Mouse (Mus musculus) limb, embryonic 12.5 days (tissue): ENCODE results near the gene Itm2c. TPM values are rescaled to one million over a fixed set of nuclear protein-coding genes. Genes with fewer than 3 reads are reported as not detected.

Experiments used
- ATAC-seq: fragments of 200-750 bp; cut with Nextera tagmentation; 2 replicates; pipeline ENCODE4 v1.8.0; 2017; ENCODE audit warnings: low read depth, moderate TSS enrichment; ENCODE audit not compliant: insufficient number of reproducible peaks, insufficient read depth, low FRiP score, low TSS enrichment
- H3K27ac ChIP-seq: fragments of 300-500 bp; sonication (generic); 2 replicates; pipeline ENCODE4 v1.5.1; 2016; ENCODE audit warnings: mild to moderate bottlenecking, moderate library complexity
- H3K27me3 ChIP-seq: fragments of 300-500 bp; sonication (generic); 2 replicates; pipeline ENCODE4 v1.6.1; 2016; ENCODE audit warnings: mild to moderate bottlenecking, moderate library complexity
- H3K36me3 ChIP-seq: fragments of 300-500 bp; sonication (generic); 2 replicates; pipeline ENCODE4 v1.6.1; 2016; ENCODE audit warnings: mild to moderate bottlenecking, moderate library complexity
- H3K4me1 ChIP-seq: fragments of 300-500 bp; sonication (generic); replicated peaks from 2 replicates; pipeline ENCODE4 v1.6.1; 2016
- H3K4me2 ChIP-seq: fragments of 300-500 bp; sonication (generic); 2 replicates; pipeline ENCODE4 v1.6.1; 2016; ENCODE audit warnings: mild to moderate bottlenecking, moderate library complexity
- H3K4me3 ChIP-seq: fragments of 300-500 bp; sonication (generic); replicated peaks from 2 replicates; pipeline ENCODE4 v1.5.1; 2016; ENCODE audit warnings: mild to moderate bottlenecking
- H3K9ac ChIP-seq: fragments of 300-500 bp; sonication (generic); replicated peaks from 2 replicates; pipeline ENCODE4 v1.6.1; 2016; ENCODE audit warnings: mild to moderate bottlenecking, moderate library complexity
- H3K9me3 ChIP-seq: fragments of 300-500 bp; sonication (generic); 2 replicates; pipeline ENCODE4 v1.6.1; 2016; ENCODE audit warnings: mild to moderate bottlenecking, moderate library complexity
- WGBS: fragments of 180-500 bp; shearing (Covaris S2); methylation state at CpG from one replicate; pipeline ENCODE4 v1.1.7; 2016; 5-methylcytosine and 5-hydroxymethylcytosine counted together
- polyA plus RNA-seq: library from polyadenylated mRNA; unstranded; fragments of >200 nt; fragmentation: Nextera tagmentation; extraction: Ambion mirVana; gene quantifications from 2 replicates; pipeline ENCODE4 v1.2.1, GENCODE M21; 2016

Itm2c gene
- 214 TPM in 2 replicates for polyA plus RNA-seq

DNA sequence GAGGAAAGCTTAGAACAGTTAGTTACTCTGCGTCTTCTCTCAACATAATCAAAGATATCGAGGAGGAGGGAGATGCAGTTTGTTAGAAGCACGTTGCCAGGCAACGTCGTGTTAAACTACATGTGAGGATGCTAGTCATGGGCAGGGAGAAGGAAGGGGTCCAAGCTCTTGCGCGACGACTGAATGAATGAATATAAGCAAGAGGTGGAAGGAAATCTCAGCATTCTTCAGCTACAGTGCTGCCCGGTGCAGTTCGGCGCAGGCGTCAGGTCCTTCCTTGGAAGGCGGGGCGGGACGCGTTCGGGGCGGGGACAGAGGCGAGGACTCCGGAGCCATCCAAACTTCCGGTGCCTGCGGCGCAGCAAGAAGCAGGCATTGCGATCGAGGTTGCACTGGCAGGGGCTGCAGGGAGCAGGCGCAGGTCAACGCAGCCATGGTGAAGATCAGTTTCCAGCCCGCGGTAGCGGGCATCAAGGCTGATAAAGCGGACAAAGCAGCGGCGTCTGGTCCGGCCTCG, at the start of gene Itm2c:
Itm2c (plus strand) TSS at position 51 of the 517 bp plus-strand sequence.
- H3K9me3 ChIP-seq = no peaks in the 10 kb centered on the region
- H3K36me3 ChIP-seq = no peaks in the 10 kb centered on the region
- H3K4me1 ChIP-seq = peaks cover 44% of the 10 kb centered on the region
- peak within 1 kb of the TSS; percentile 74 for H3K4me2 ChIP-seq
- WGBS = 1% methylated on average over 35 of the region's 35 CpGs
- no peaks in the 10 kb centered on the region for H3K27me3 ChIP-seq
- peak within 1 kb of the TSS; percentile 95 for H3K27ac ChIP-seq
- H3K4me3 ChIP-seq = peak within 1 kb of the TSS; percentile 75
- peak; percentile 79 for ATAC-seq
- peak within 1 kb of the TSS; percentile 83 for H3K9ac ChIP-seq

DNA sequence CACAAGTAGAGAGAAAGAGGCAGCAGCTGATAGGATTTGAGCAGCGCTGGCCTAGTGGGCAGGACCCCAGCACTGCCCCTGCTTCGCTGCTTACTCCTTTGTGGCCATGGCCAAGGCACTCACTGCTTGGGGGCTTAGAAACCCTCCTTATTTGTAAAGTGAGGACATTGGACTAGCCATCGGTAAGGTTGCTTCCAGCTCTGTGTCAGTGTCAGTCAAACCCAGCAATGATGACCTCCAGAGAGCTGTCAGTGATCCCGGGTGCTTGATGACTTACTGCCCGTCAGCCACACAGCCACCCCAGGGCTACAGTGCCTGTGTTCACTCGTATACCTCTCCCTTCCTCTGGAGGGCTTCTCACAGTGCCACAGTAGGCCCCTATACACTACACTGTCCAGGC, 49.1 kb upstream of the Itm2c start:
- peaks cover 55% of the 10 kb centered on the region for H3K36me3 ChIP-seq

DNA sequence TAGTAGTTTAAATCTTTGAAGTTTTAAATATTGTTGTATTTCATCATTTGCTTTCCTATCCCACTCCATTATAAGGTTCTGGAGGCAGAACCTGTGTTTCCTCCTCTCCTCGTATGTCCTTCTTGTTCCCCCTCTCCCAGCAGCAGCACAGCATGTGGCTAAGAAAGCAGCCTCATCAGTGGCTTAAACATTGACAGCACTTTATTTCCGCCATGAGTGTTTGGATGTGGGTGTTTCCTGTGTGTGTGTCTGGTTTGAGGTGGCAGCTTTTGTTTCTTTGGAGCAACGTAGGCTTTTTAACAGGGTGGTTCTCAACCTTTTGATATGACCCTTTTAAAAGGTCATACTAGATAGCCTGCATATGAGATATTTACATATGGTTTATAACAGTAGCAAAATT, 48.6 kb upstream of the Itm2c start:
- Histone ChIP-seq H3K9me3 (no peaks in the 10 kb centered on the region), H3K4me2 (no peak overlapping the region), H3K9ac (no peak overlapping the region), H3K4me3 (no peak overlapping the region), H3K36me3 (peaks cover 59% of the 10 kb centered on the region), H3K27ac (no peak overlapping the region), H3K27me3 (no peaks in the 10 kb centered on the region), H3K4me1 (no peaks in the 10 kb centered on the region)
- no peak for ATAC-seq
- WGBS = 79% methylated on average over 3 of the region's 3 CpGs

More for the DNA sequence above, 49.1 kb upstream of the Itm2c start:
- Histone ChIP-seq H3K27ac (no peak overlapping the region), H3K4me1 (no peaks in the 10 kb centered on the region), H3K4me3 (no peak overlapping the region), H3K27me3 (no peaks in the 10 kb centered on the region), H3K9ac (no peak overlapping the region), H3K4me2 (no peak overlapping the region), H3K9me3 (no peaks in the 10 kb centered on the region)
- no peak for ATAC-seq
- WGBS = 81% methylated on average over 6 of the region's 6 CpGs

DNA sequence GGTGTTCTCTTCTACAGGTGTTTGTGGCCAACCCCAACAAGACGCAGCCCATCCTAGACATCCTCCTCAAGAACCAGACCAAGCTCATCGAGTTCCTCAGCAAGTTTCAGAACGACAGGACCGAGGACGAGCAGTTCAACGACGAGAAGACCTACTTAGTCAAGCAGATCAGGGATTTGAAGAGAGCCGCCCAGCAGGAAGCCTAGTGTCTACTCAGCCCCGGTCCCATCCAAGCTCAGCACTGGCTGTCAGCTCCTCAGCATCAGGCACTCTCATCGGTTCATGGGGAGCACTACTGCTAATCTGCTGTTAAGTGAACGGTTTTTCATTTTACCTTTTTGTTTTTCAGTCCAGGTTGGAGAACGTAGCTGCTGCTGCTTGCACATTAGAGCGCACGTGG, 45.1 kb upstream of the Itm2c start:
- H3K36me3 ChIP-seq = peaks cover 52% of the 10 kb centered on the region
- no peaks in the 10 kb centered on the region for H3K9me3 ChIP-seq
- H3K4me2 ChIP-seq = no peak overlapping the region
- H3K27me3 ChIP-seq = no peaks in the 10 kb centered on the region
- no peak overlapping the region for H3K9ac ChIP-seq
- H3K4me1 ChIP-seq = no peaks in the 10 kb centered on the region
- H3K27ac ChIP-seq = no peak overlapping the region
- no peak overlapping the region for H3K4me3 ChIP-seq
- WGBS = 95% methylated on average over 14 of the region's 14 CpGs
- ATAC-seq = no peak

DNA sequence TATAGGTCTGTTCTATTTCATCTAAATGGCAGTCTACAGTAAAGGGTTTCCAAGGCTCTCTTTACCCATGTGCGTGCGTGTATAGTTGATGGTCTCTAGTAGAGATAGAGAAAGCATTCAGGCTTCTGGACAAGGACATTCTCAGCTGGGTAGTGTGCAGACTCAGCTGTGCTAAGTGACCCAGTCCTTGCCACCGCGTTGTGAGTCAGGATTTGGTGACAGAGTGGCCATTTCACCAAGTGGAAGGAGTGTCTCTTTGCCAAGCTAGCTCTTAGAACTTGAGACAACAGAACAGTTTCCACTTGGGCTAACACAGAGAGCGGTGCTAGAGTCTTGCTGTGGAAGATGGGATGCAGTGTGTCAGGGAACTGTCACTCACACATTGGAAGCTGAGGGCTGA, 43.2 kb upstream of the Itm2c start:
- ATAC-seq = no peak
- H3K36me3 ChIP-seq = peaks cover 46% of the 10 kb centered on the region
- WGBS = 92% methylated on average over 5 of the region's 5 CpGs
- H3K4me1 ChIP-seq = no peaks in the 10 kb centered on the region
- H3K4me3 ChIP-seq = no peak overlapping the region
- H3K27ac ChIP-seq = no peak overlapping the region
- H3K27me3 ChIP-seq = no peaks in the 10 kb centered on the region
- no peaks in the 10 kb centered on the region for H3K9me3 ChIP-seq
- H3K4me2 ChIP-seq = no peak overlapping the region
- H3K9ac ChIP-seq = no peak overlapping the region

DNA sequence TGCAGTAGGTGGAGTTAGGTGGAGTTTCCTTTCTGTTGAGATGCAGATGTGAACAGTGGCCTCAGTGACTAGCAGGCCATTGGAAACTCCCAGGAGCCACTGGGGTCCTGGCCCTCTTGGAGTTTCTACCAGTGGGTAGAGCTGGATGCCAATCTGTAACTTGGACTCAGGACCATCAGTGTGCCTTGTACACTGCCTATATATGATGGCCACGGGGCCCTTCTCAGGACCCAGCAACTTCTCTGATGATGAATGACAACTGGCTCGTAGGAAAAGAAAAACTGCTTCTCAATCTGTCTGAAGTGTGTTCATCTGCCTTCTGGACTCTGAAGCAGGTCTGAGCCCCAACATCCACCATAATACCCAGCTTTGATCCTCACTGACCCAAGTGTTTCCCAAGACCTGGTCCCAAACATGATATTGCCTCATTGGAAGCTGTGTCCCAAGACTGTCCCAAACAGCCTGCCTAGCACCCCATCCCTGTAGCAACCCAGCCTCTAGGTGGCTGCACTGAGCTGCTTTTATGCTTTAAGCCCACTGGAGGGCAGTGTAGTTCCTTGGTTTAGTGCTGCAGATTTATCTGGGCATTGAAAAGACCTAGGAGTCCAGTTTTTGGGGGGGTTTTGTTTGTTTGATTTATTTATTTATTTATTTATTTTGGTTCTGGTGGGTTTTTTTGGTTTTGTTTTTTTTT, 40.9 kb upstream of the Itm2c start:
- peaks cover 35% of the 10 kb centered on the region for H3K36me3 ChIP-seq
- H3K27ac ChIP-seq = no peak overlapping the region
- 0 out of 2 replicates have a peak, but pooled peaks have one; percentile 41 for ATAC-seq
- H3K27me3 ChIP-seq = no peaks in the 10 kb centered on the region
- 91% methylated on average over 2 of the region's 2 CpGs for WGBS
- no peak overlapping the region for H3K9ac ChIP-seq
- no peaks in the 10 kb centered on the region for H3K4me1 ChIP-seq
- H3K9me3 ChIP-seq = no peaks in the 10 kb centered on the region
- no peak overlapping the region for H3K4me2 ChIP-seq
- H3K4me3 ChIP-seq = no peak overlapping the region

DNA sequence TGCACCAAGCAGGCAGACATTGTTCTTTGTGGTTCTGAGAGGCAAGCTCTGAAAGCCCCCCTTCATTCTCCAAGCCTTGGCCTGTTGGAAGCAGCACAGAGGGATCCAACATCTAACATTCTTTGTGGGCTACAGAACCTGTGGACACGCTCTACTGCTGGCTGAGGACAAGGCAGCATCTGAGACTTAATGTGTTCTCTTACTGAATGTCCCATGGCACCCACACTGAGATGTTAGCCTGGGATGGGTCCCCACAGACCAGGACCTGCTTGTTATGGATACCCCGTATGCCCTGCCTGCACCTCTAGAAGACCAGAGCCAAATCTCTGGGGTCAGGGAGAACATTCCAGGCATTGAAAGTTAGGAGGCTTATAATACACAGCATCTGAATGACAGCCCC, 40.2 kb upstream of the Itm2c start:
- no peak overlapping the region for H3K9ac ChIP-seq
- no peaks in the 10 kb centered on the region for H3K27me3 ChIP-seq
- peaks cover 28% of the 10 kb centered on the region for H3K36me3 ChIP-seq
- H3K4me2 ChIP-seq = no peak overlapping the region
- 85% methylated on average over 2 of the region's 2 CpGs for WGBS
- H3K9me3 ChIP-seq = no peaks in the 10 kb centered on the region
- no peak overlapping the region for H3K4me3 ChIP-seq
- ATAC-seq = no peak
- H3K27ac ChIP-seq = no peak overlapping the region
- no peaks in the 10 kb centered on the region for H3K4me1 ChIP-seq

DNA sequence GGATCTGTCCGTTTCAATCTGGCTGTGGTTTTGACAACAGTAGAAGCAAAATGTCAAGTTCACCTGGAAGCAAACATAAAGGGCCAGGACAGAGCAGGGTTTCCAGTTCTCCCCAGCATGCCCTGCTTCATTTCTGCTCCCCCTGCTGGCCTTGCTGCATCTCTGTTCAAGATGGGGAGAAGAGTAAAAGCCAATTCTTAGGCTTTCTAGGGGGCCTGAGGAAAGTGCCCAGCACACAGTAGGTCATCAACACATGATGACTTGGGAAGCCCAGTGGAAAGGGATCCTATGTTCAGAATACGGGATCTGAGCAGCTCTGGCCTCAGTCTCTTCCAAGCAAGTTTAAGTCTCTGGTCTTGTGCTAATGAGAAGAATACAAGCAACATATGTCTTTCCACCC, 39.6 kb upstream of the Itm2c start:
- Histone ChIP-seq H3K36me3 (peaks cover 22% of the 10 kb centered on the region), H3K27ac (no peak overlapping the region), H3K4me3 (no peak overlapping the region), H3K4me1 (no peaks in the 10 kb centered on the region), H3K9ac (no peak overlapping the region), H3K27me3 (no peaks in the 10 kb centered on the region), H3K4me2 (no peak overlapping the region), H3K9me3 (no peaks in the 10 kb centered on the region)
- ATAC-seq = no peak
- WGBS = 69% methylated on average over 2 of the region's 2 CpGs

DNA sequence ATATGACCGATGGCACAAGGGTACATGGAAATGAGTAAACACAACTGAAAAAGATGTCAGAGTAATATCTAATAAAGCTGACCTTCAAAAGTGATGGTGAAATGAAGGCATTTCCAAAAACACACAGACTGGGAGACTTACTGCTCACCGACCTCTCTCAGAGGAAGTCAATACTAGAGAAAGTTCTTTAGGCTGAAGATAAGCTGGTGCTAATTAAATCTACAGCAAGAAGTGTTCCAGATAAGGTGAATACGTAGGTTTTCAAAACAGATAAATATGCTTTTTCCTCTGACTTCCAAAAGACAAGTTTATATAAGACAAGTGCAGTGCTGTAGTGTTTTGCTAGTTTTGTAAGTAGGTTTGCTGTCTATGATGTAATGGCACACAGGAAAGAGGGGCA, 37.8 kb upstream of the Itm2c start:
- no peaks in the 10 kb centered on the region for H3K27me3 ChIP-seq
- H3K4me2 ChIP-seq = no peak overlapping the region
- no peaks in the 10 kb centered on the region for H3K4me1 ChIP-seq
- 86% methylated on average over 3 of the region's 3 CpGs for WGBS
- no peak overlapping the region for H3K9ac ChIP-seq
- peaks cover 10% of the 10 kb centered on the region; the same call in 1 of the 2 replicates for H3K36me3 ChIP-seq
- no peak overlapping the region for H3K4me3 ChIP-seq
- no peaks in the 10 kb centered on the region for H3K9me3 ChIP-seq
- ATAC-seq = no peak
- H3K27ac ChIP-seq = no peak overlapping the region

DNA sequence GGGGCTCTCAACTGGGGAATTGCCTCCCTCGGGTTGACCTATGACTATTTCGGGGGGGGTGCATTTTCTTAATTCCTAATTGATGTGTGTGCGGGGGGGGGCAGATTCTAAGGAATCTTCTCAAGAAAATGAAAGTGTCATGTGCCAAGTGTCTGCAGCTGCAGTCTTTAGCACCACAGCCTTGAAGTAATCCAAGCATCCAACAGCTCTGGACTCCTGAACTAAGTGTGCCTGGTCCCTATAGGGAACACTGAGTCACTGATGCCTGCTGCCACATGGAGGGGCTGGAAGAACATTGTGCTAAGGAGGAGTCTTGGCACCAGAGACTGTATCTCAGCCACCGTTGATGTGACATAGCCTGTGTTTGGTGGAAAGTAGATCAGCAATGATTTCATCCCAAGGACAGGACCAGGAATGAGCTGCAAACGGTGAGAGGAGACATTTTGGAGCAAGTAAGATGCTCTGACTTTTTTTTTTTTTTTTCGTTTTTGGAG, 36.8 kb upstream of the Itm2c start:
- H3K27me3 ChIP-seq = no peaks in the 10 kb centered on the region
- H3K9me3 ChIP-seq = peaks cover 6% of the 10 kb centered on the region; the same call in 1 of the 2 replicates
- H3K36me3 ChIP-seq = peaks cover 5% of the 10 kb centered on the region; the same call in 1 of the 2 replicates
- 81% methylated on average over 6 of the region's 6 CpGs for WGBS
- no peak overlapping the region for H3K4me2 ChIP-seq
- no peaks in the 10 kb centered on the region for H3K4me1 ChIP-seq
- ATAC-seq = no peak
- no peak overlapping the region for H3K27ac ChIP-seq
- no peak overlapping the region for H3K4me3 ChIP-seq
- H3K9ac ChIP-seq = no peak overlapping the region

DNA sequence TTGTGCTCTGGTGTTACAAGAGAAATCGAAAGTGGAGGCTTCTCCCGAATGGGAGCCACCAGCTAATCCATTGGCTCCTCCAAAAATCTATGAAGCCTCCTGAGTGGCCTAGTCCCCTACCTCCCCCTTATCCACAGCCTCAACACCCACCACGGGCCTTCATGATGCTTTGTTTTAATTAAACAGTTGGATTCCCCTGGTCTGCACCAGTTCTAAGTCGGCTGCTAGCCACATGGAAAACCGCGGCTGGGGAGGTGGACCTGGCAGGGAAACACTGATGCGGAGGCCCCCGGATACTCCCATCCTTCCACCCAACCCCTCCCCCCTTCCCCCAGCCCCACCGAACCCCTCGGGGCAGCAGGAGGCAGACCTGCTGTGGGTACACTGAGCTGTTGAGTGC, 29.7 kb upstream of the Itm2c start:
- H3K27me3 ChIP-seq = no peaks in the 10 kb centered on the region
- WGBS = 76% methylated on average over 10 of the region's 10 CpGs
- ATAC-seq = no peak
- no peak overlapping the region for H3K9ac ChIP-seq
- H3K9me3 ChIP-seq = peaks cover 18% of the 10 kb centered on the region; the same call in 1 of the 2 replicates
- H3K4me3 ChIP-seq = no peak overlapping the region
- no peak overlapping the region for H3K27ac ChIP-seq
- no peaks in the 10 kb centered on the region for H3K4me1 ChIP-seq
- H3K36me3 ChIP-seq = no peaks in the 10 kb centered on the region
- H3K4me2 ChIP-seq = no peak overlapping the region

DNA sequence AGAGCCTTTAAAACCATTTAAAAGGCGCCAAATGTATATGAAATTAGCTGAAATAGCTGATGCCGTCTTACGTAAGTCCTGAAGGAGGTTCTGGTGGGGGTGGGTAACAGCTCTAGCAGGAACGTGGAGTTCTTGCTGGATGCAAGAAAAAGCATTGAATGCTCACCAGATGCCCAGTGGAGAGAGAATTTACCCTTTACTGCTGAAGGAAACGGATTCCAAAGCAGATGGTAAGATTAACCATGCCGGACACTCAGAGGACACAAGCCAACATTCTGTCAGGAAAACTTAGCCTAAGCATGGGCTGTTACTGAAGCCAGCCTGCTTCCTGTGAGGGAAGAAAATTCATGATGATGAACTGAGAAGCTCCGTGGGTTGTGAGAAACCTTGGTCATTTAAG, 24.1 kb upstream of the Itm2c start:
- no peak overlapping the region for H3K27ac ChIP-seq
- no peak overlapping the region for H3K4me2 ChIP-seq
- no peaks in the 10 kb centered on the region for H3K27me3 ChIP-seq
- no peaks in the 10 kb centered on the region for H3K36me3 ChIP-seq
- no peak for ATAC-seq
- 82% methylated on average over 7 of the region's 7 CpGs for WGBS
- no peak overlapping the region for H3K4me3 ChIP-seq
- peaks cover 11% of the 10 kb centered on the region for H3K9me3 ChIP-seq
- no peak overlapping the region for H3K9ac ChIP-seq
- H3K4me1 ChIP-seq = no peaks in the 10 kb centered on the region
